Mouse (Mus musculus): ENCODE data around the gene H2afv.
"Not testable (repeated sequence)": the region's sequence is repeated elsewhere in the genome, so short reads cannot be mapped to it uniquely, and the experiment has no call there.

Gene H2afv

GRCm38 (mm10) chr11:6414751-6415550 lies 29.3 kb downstream of the H2afv start, which contains the start of gene Ppia:
Ppia (plus strand) TSS chr11:6415443.
- DNase-seq (ENCODE audit: low spot score) = peak; percentile 81

- DNase-seq (ENCODE audit: low spot score) = no peak
Measured at GRCm38 (mm10) chr11:6413264-6413663, 31.0 kb downstream of the H2afv start.

- peak; percentile 77 for DNase-seq (ENCODE audit: low spot score)
Measured at GRCm38 (mm10) chr11:6411684-6412083, 32.6 kb downstream of the H2afv start.

- not testable (repeated sequence) for DNase-seq (ENCODE audit: low spot score)
Measured at GRCm38 (mm10) chr11:6410755-6411154, 33.5 kb downstream of the H2afv start.

GRCm38 (mm10) chr11:6410050-6410602 lies 34.1 kb downstream of the H2afv start:
- DNase-seq (ENCODE audit: low spot score) = no peak

GRCm38 (mm10) chr11:6407162-6407621 lies 37.1 kb downstream of the H2afv start:
- no peak for DNase-seq (ENCODE audit: low spot score)

- DNase-seq (ENCODE audit: low spot score) = peak; percentile 78
Measured at GRCm38 (mm10) chr11:6406251-6407161, 37.7 kb downstream of the H2afv start.

GRCm38 (mm10) chr11:6405591-6406081 lies 38.6 kb downstream of the H2afv start:
- no peak for DNase-seq (ENCODE audit: low spot score)

- peak; percentile 55 for DNase-seq (ENCODE audit: low spot score)
Measured at GRCm38 (mm10) chr11:6404699-6405566, 39.3 kb downstream of the H2afv start.

- DNase-seq (ENCODE audit: low spot score) = no peak
Measured at GRCm38 (mm10) chr11:6403830-6404405, 40.3 kb downstream of the H2afv start.

GRCm38 (mm10) chr11:6402515-6403510 lies 41.4 kb downstream of the H2afv start:
- peak; percentile 70 for DNase-seq (ENCODE audit: low spot score)

- no peak for DNase-seq (ENCODE audit: low spot score)
Measured at GRCm38 (mm10) chr11:6398141-6398540, 46.1 kb downstream of the H2afv start.

GRCm38 (mm10) chr11:6395565-6395964 lies 48.7 kb downstream of the H2afv start:
- no peak for DNase-seq (ENCODE audit: low spot score)

- no peak for DNase-seq (ENCODE audit: low spot score)
Measured at GRCm38 (mm10) chr11:6393866-6394265, 50.4 kb downstream of the H2afv start.

GRCm38 (mm10) chr11:6392857-6393256 lies 51.4 kb downstream of the H2afv start:
- no peak for DNase-seq (ENCODE audit: low spot score)

- DNase-seq (ENCODE audit: low spot score) = no peak
Measured at GRCm38 (mm10) chr11:6391516-6392276, 52.5 kb downstream of the H2afv start.

- no peak for DNase-seq (ENCODE audit: low spot score)
Measured at GRCm38 (mm10) chr11:6390376-6391053, 53.7 kb downstream of the H2afv start.

GRCm38 (mm10) chr11:6389483-6389921 lies 54.7 kb downstream of the H2afv start:
- DNase-seq (ENCODE audit: low spot score) = no peak

All from lung, postnatal 25 days (tissue).